Mouse (Mus musculus) lung, adult 2 months (tissue): ENCODE data around the gene Tom1l2.

Experiments
- CTCF ChIP-seq: fragments of 200-500 bp; IDR thresholded peaks from 2 replicates; pipeline ENCODE4 v1.5.1; 2011; ENCODE audit warnings: mild to moderate bottlenecking, low read length, control low read depth; ENCODE audit not compliant: insufficient read depth
- POLR2A ChIP-seq: fragments of 200-500 bp; IDR thresholded peaks from 2 replicates; pipeline ENCODE4 v1.6.1; 2011; ENCODE audit warnings: low read depth, mild to moderate bottlenecking, control low read depth, low read length, borderline replicate concordance; ENCODE audit errors: extremely low read depth

DNA sequence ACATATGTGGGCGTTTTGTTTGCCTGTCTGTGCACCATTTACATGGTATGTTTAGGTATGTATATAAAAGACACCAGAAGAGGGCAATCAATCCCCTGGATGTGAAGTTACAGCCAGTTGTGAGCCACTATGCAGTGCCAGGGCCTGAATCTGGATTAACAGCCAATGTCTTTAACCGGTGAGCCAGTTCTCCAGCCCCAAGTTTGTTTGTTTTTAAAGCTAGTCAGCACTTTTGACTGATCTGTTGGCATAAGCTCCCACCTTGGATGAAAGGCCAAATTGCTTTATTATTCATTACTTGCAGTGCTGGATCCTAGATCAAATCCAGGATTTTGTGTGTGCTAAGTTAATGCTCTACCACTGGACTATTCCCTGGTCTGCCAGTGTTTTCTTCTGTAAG lies 1.3 kb downstream of the Tom1l2 start:
- no peak for TF ChIP-seq CTCF
- no peak for TF ChIP-seq POLR2A
